Mouse (Mus musculus) limb, embryonic 15.5 days (tissue): ENCODE results near the gene 1700016K19Rik. TPM values are rescaled to one million over a fixed set of nuclear protein-coding genes. Genes with fewer than 3 reads are reported as not detected.

Experiments
- polyA plus RNA-seq: library from polyadenylated mRNA; unstranded; fragments of >200 nt; fragmentation: Nextera tagmentation; extraction: Ambion mirVana; gene quantifications from 2 replicates; pipeline ENCODE4 v1.2.1, GENCODE M21; 2015

The 1700016K19Rik gene
- polyA plus RNA-seq, 1 experiment from 2014 or later = 1.1 TPM

Other genes with a start within 250 kb of the 1700016K19Rik start
- gene Doc2b, start 203.9 kb upstream of the 1700016K19Rik start, polyA plus RNA-seq = 0.89 and 1.6 TPM in 2 replicates
- gene Rph3al, start 61.5 kb upstream of the 1700016K19Rik start, polyA plus RNA-seq = 1.9 and 2.5 TPM in 2 replicates
- 51.0 and 59.4 TPM in 2 replicates for gene Rflnb, start 27.9 kb downstream of the 1700016K19Rik start, polyA plus RNA-seq
- 43.5 and 44.3 TPM in 2 replicates for gene Vps53, start 179.7 kb downstream of the 1700016K19Rik start, polyA plus RNA-seq
- gene Fam57a, start 179.8 kb downstream of the 1700016K19Rik start, polyA plus RNA-seq = 98.1 and 106 TPM in 2 replicates
- gene Dbil5, start 217.7 kb downstream of the 1700016K19Rik start, polyA plus RNA-seq = 0.88 and 1.5 TPM in 2 replicates
- 24.0 and 26.6 TPM in 2 replicates for gene Gemin4, start 217.8 kb downstream of the 1700016K19Rik start, polyA plus RNA-seq
- gene Mrm3, start 243.8 kb downstream of the 1700016K19Rik start, polyA plus RNA-seq = 22.8 and 27.2 TPM in 2 replicates
- gene Glod4, start 243.8 kb downstream of the 1700016K19Rik start, polyA plus RNA-seq = 128 and 131 TPM in 2 replicates